Mouse (Mus musculus): ENCODE results near the gene Syngap1.
"Not testable (repeated sequence)": the region's sequence is repeated elsewhere in the genome, so short reads cannot be mapped to it uniquely, and the experiment has no call there.

The Syngap1 gene

GRCm38 (mm10) chr17:26941031-26941789 lies at the start of gene Syngap1:
TSS of gene Syngap1 (plus strand) at chr17:26941253.
- DNase-seq (ENCODE audit: low spot score), result no peak

GRCm38 (mm10) chr17:26892635-26893375 lies 48.2 kb upstream of the Syngap1 start:
- DNase-seq (ENCODE audit: low spot score), result no peak

GRCm38 (mm10) chr17:26893492-26893891 lies 47.6 kb upstream of the Syngap1 start:
- DNase-seq (ENCODE audit: low spot score), result no peak

DNA sequence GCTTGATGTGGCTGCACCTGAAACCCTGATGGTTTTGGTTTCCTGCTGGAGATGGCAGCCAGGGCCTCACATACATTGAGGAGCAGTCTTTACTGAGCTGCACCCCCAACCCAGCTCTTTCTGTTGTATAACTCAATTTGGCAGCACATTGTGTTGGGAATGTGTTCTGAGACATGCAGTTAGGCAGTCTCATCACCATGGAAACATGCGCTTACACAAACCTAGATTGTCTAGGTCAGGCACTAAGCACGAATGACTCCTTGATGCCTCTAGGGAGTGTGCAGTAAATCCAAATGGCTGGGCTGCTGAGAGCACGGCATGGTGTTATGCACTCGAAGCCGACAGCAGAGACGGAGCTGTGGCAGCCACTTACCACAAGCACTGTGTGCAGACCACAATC lies 46.7 kb upstream of the Syngap1 start:
- DNase-seq (ENCODE audit: low spot score), result no peak

- peak; percentile 58 for DNase-seq (ENCODE audit: low spot score)
These were observed 45.5 kb upstream of the Syngap1 start for GRCm38 (mm10) chr17:26895578-26895977.

- DNase-seq (ENCODE audit: low spot score), result no peak
These were observed 40.1 kb upstream of the Syngap1 start for GRCm38 (mm10) chr17:26900916-26901315.

DNA sequence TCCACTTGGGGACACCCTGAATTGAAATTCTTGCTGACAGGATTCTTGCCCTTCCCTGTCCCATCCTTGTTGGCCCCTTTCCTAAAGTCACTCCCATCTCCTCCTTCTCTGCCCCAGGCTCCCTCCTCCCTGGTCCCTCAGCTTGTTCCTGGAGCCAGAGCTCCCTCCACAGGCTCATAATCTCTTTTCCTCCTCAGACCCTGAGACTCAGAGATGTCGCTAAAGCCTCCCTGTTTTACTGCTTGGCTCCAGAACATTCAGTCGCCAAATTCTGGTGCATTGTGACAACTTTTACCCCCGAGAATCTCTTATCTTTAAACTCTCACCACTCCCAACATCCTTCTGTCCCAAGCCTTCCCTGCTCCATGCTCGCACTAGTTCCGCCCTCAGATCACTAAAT lies 36.7 kb upstream of the Syngap1 start:
- DNase-seq (ENCODE audit: low spot score), result no peak

- DNase-seq (ENCODE audit: low spot score), result not testable (repeated sequence)
These were observed 33.5 kb upstream of the Syngap1 start for GRCm38 (mm10) chr17:26907506-26907905.

- DNase-seq (ENCODE audit: low spot score), result no peak
These were observed 25.8 kb upstream of the Syngap1 start for GRCm38 (mm10) chr17:26915248-26915647.

DNA sequence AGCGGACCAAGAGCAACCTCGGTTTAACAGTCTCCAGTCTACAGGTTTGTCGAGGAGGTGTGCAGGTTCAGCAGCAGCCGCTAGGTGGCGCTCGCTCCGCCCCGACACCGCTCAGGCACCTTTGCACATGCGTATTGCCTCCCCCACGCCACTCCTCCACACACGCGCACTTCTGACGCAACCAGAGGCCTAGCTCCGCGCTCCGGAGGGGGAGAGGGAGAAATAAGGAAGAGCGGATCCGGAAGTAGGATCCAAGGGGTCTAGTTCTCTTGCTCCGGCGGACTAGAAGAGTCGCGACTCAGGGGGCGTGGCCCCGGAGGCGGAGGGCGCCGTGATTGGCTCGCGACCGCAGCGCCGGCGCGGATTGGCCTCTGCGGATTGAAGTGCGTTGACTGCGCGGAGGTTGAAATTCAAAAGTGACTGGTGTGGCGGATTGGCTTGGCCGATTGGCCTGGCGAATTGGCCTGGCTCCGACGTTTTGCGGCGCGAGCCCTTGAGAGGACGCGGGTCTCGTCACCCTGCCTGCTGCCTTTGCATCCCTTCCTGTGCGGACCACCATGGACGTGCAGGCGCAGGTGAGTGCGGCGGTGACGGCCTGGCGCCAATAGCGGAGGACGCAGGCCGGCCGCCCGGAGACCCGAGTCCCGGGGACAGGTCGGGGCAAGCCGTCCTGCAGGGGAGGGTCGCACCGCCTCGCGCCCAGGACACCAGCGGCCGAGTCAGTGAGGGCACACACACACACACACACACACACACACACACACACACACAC lies 24.2 kb upstream of the Syngap1 start, which contains the start of gene Kifc5b:
Gene Kifc5b, plus strand, starts transcription at position 381 of the 772 bp plus-strand sequence.
- peak; percentile 100 for DNase-seq (ENCODE audit: low spot score)

- DNase-seq (ENCODE audit: low spot score), result not testable (repeated sequence)
These were observed 23.5 kb upstream of the Syngap1 start for GRCm38 (mm10) chr17:26917560-26917959.

DNA sequence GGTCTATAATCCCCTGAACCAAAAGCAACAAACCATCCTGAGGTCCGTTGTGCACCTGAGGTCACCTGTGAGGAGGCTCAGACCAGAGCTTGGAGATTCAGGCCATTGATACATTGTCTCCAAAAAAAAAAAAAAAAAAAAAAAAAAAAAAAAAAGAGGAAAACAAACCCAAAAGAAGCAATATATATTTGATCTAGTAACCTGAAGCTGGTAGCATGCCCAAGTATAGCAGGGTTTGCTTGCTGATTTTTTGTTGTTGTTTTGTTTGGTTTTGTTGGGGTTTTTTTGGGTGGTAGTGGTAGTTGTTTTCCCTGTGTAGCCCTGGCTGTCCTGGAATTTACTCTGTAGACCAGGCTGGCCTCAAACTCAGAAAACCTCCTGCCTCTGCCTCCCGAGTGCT lies 22.7 kb upstream of the Syngap1 start:
- no peak for DNase-seq (ENCODE audit: low spot score)

- not testable (repeated sequence) for DNase-seq (ENCODE audit: low spot score)
These were observed 21.5 kb upstream of the Syngap1 start for GRCm38 (mm10) chr17:26919516-26919915.

DNA sequence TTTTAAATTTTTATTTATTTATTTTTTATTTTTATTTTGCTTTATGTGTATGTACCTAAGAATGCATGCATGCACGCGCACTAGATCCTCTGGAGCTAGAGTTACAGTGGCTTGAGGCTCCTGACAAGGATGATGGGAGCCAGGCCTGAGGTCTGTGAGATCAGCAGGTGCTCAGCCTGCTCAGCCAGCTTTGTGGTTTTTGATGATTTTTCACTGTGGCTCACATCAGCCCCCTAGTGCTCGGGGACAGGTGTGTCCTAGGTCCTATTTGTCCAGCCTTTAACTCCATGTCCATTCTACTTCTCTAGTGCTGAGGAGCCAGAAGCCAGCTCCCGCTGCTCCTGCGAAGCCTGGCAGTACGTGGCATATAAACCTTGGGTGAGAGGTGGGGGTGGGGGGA lies 18.7 kb upstream of the Syngap1 start:
- DNase-seq (ENCODE audit: low spot score), result not testable (repeated sequence)

DNA sequence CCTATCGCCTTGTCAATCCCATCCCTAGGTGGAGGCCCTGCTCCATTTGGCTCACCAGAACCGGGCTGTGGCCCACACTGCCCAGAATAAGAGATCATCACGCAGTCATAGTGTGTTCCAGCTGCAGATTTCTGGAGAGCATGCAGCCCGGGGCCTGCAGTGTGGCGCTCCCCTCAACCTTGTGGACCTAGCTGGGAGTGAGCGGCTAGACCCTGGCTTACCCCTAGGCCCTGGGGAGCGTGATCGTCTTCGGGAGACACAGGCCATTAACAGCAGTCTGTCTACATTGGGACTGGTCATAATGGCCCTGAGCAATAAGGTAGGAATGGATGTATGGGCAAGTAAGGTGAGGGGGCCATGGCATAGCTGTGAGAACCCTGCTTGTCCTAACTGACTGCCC lies 15.6 kb upstream of the Syngap1 start:
- not testable (repeated sequence) for DNase-seq (ENCODE audit: low spot score)

GRCm38 (mm10) chr17:26931795-26932194 lies 9.3 kb upstream of the Syngap1 start:
- DNase-seq (ENCODE audit: low spot score), result not testable (repeated sequence)

GRCm38 (mm10) chr17:26932839-26933398 lies 8.1 kb upstream of the Syngap1 start, which contains the start of gene Phf1:
TSS of gene Phf1 (plus strand) at chr17:26933052.
- DNase-seq (ENCODE audit: low spot score), result peak; percentile 96

DNA sequence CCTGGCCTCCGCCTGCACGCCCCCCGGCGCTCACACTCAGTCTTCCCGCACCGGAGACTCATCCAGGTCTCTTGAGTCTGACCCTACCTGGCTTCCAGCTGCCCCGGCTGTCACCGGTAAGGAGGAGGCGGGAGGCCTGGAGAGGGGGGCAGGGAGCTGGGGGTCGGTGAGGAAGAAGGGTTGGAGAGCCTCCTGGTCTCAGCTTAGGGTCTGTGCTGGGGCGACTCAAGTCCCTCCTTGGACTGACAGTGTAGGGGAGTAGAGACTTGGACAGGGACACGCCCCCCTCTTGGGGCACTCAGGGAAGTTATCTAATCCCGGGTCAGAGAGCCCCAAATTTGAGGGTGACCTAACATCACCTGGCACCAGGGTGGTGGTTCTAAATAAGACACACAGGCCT lies 7.6 kb upstream of the Syngap1 start:
- no peak for DNase-seq (ENCODE audit: low spot score)

GRCm38 (mm10) chr17:26933885-26934827 lies 6.9 kb upstream of the Syngap1 start:
- DNase-seq (ENCODE audit: low spot score), result no peak

DNA sequence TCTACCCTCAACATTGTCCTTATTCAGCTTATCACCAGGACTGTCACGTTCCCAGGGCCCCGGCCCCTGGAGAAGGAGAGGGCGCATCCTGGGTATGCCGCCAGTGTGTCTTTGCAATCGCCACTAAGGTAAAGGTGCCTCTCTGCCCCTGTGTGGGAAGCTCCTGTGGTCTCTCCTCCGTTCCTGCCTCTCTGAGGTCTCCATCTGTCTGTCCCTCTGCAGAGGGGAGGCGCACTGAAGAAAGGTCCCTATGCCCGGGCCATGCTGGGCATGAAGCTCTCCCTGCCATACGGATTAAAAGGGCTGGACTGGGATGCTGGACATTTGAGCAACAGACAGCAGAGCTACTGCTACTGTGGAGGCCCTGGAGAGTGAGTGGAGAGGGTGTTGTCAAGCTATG lies 6.0 kb upstream of the Syngap1 start:
- DNase-seq (ENCODE audit: low spot score), result no peak

GRCm38 (mm10) chr17:26936453-26936852 lies 4.6 kb upstream of the Syngap1 start:
- DNase-seq (ENCODE audit: low spot score), result no peak

Data from testis, postnatal 14 days (tissue).